Mouse (Mus musculus): ENCODE measurements around the gene Il20rb. TPM values are rescaled to one million over a fixed set of nuclear protein-coding genes. Genes with fewer than 3 reads are reported as not detected.

Gene Il20rb
- 1.9 TPM for polyA plus RNA-seq (2017; shearing (Covaris generic))

DNA sequence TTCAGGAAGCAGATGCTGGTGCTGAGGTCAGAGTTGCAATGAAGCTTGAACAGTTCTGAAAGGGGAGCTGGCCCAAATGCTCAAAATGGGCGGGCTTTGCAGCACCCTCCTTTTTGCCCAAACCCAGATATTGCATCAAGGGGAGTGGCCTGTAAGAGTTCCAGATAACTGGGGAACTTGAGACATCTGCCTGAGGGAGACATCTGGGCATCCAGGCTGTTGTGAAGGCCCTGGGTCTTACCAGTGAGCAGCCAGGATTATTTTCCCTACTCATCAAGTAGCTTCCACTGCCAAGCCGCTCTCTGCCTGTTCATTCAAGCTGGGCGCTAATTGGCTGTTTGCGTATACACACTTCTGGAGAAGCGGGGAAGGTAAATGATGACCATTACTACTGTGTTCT, at the start of gene Il20rb:
TSS of gene Il20rb (minus strand) at position 358 of the 400 bp plus-strand sequence.

Other genes starting within 250 kb of the Il20rb start
- gene Nck1, start 59.3 kb upstream of the Il20rb start, polyA plus RNA-seq (2017; shearing (Covaris generic)): 90.1 TPM
- gene Slc35g2, start 84.3 kb upstream of the Il20rb start, polyA plus RNA-seq (2017; shearing (Covaris generic)): not detected
- 136 TPM for gene Stag1, start 111.0 kb upstream of the Il20rb start, polyA plus RNA-seq (2017; shearing (Covaris generic))

Measured in CD4-positive, CD25-positive, alpha-beta regulatory T cell, adult 9 weeks (primary cell).